Mouse (Mus musculus) megakaryocyte, embryonic 14.5 days (primary cell): ENCODE data around the gene Pskh1. TPM values are rescaled to one million over a fixed set of nuclear protein-coding genes. Genes with fewer than 3 reads are reported as not detected.
A peak's percentile ranks its signal among the peaks of the same experiment; 100 is the strongest.

Experiments
- H3K27me3 ChIP-seq: replicated peaks from 2 replicates; pipeline ENCODE3; 2012; ENCODE audit warnings: inconsistent platforms
- H3K36me3 ChIP-seq: replicated peaks from 2 replicates; pipeline ENCODE3; 2012; ENCODE audit warnings: low read length, inconsistent platforms, mixed read lengths
- H3K4me1 ChIP-seq: 2 replicates; pipeline ENCODE4 v1.6.1; 2012; ENCODE audit warnings: inconsistent platforms
- H3K4me3 ChIP-seq: replicated peaks from 2 replicates; pipeline ENCODE3; 2012; ENCODE audit warnings: moderate library complexity, mild to moderate bottlenecking, inconsistent platforms
- H3K9me3 ChIP-seq: 2 replicates; pipeline ENCODE4 v1.6.1; 2012; ENCODE audit warnings: inconsistent platforms
- FLI1 ChIP-seq: IDR thresholded peaks from 2 replicates; pipeline ENCODE4 v1.6.1; 2012; ENCODE audit warnings: low read length, inconsistent platforms, mixed read lengths
- GATA1 ChIP-seq: IDR thresholded peaks from 3 replicates; pipeline ENCODE4 v1.6.1; 2012; ENCODE audit warnings: mixed read lengths, low read length, inconsistent platforms, borderline replicate concordance
- polyA plus RNA-seq: library from polyadenylated mRNA; stranded (reverse); fragments of >175 nt; gene quantifications from 2 replicates; pipeline ENCODE4 v1.2.3, GENCODE M21; 2012; ENCODE audit warnings: low replicate concordance; ENCODE audit not compliant: insufficient read depth

The Pskh1 gene
- polyA plus RNA-seq: 5.6 and 11.1 TPM in 2 replicates

- Histone ChIP-seq H3K27me3 (no peaks in the 10 kb centered on the region), H3K9me3 (no peaks in the 10 kb centered on the region), H3K4me1 (peaks cover 36% of the 10 kb centered on the region), H3K36me3 (peaks cover 9% of the 10 kb centered on the region), H3K4me3 (peak within 1 kb of the TSS; percentile 98)
- TF ChIP-seq GATA1: no peak
- TF ChIP-seq FLI1: no peak
These were observed at the start of gene Pskh1 for GRCm38 (mm10) chr8:105900180-105900940. TSS of gene Pskh1 (plus strand) at chr8:105900441.

GRCm38 (mm10) chr8:105850611-105851010, 49.6 kb upstream of the Pskh1 start:
- Histone ChIP-seq H3K27me3 (no peaks in the 10 kb centered on the region), H3K9me3 (no peaks in the 10 kb centered on the region), H3K4me1 (peaks cover 62% of the 10 kb centered on the region), H3K4me3 (peak overlapping the region; percentile 68), H3K36me3 (peaks cover 41% of the 10 kb centered on the region)
- TF ChIP-seq FLI1: no peak
- TF ChIP-seq GATA1: no peak

GRCm38 (mm10) chr8:105851651-105852143, 48.5 kb upstream of the Pskh1 start:
- peaks cover 62% of the 10 kb centered on the region for H3K4me1 ChIP-seq
- H3K27me3 ChIP-seq: no peaks in the 10 kb centered on the region
- H3K4me3 ChIP-seq: peak overlapping the region; percentile 98
- TF ChIP-seq GATA1 (no peak), FLI1 (no peak)
- H3K9me3 ChIP-seq: no peaks in the 10 kb centered on the region
- peaks cover 30% of the 10 kb centered on the region for H3K36me3 ChIP-seq

- Histone ChIP-seq H3K4me1 (peaks cover 62% of the 10 kb centered on the region), H3K36me3 (peaks cover 27% of the 10 kb centered on the region), H3K27me3 (no peaks in the 10 kb centered on the region), H3K9me3 (no peaks in the 10 kb centered on the region), H3K4me3 (peak overlapping the region; percentile 98)
- TF ChIP-seq FLI1 (no peak), GATA1 (no peak)
These were observed 48.0 kb upstream of the Pskh1 start for GRCm38 (mm10) chr8:105852146-105852729.

GRCm38 (mm10) chr8:105853178-105853577, 47.1 kb upstream of the Pskh1 start, which contains the start of gene Cenpt:
TSS of gene Cenpt (minus strand) at chr8:105853278.
- Histone ChIP-seq H3K36me3 (peaks cover 27% of the 10 kb centered on the region), H3K27me3 (no peaks in the 10 kb centered on the region), H3K9me3 (no peaks in the 10 kb centered on the region), H3K4me3 (peak within 1 kb of the TSS; percentile 98), H3K4me1 (peaks cover 66% of the 10 kb centered on the region)
- no peak for TF ChIP-seq GATA1
- no peak for TF ChIP-seq FLI1

GRCm38 (mm10) chr8:105854303-105854702, 45.9 kb upstream of the Pskh1 start:
- Histone ChIP-seq H3K4me3 (peak overlapping the region; percentile 100), H3K4me1 (peaks cover 69% of the 10 kb centered on the region), H3K36me3 (peaks cover 23% of the 10 kb centered on the region), H3K9me3 (no peaks in the 10 kb centered on the region), H3K27me3 (no peaks in the 10 kb centered on the region)
- no peak for TF ChIP-seq FLI1
- TF ChIP-seq GATA1: no peak

- no peak for TF ChIP-seq FLI1
- TF ChIP-seq GATA1: no peak
- Histone ChIP-seq H3K27me3 (no peaks in the 10 kb centered on the region), H3K9me3 (no peaks in the 10 kb centered on the region), H3K4me1 (peaks cover 69% of the 10 kb centered on the region), H3K4me3 (peak within 1 kb of the TSS; percentile 100), H3K36me3 (peaks cover 18% of the 10 kb centered on the region)
These were observed 45.5 kb upstream of the Pskh1 start, which contains the start of gene Thap11 for GRCm38 (mm10) chr8:105854715-105855216. TSS of gene Thap11 (plus strand) at chr8:105855132.

GRCm38 (mm10) chr8:105855248-105856167, 44.7 kb upstream of the Pskh1 start:
- Histone ChIP-seq H3K27me3 (no peaks in the 10 kb centered on the region), H3K36me3 (peaks cover 16% of the 10 kb centered on the region), H3K4me1 (peaks cover 67% of the 10 kb centered on the region), H3K9me3 (no peaks in the 10 kb centered on the region), H3K4me3 (peak overlapping the region; percentile 100)
- TF ChIP-seq FLI1: no peak
- TF ChIP-seq GATA1: no peak
